Mouse (Mus musculus) T-helper 2 cell (primary cell): ENCODE data around the gene Serpini1.
"Not testable (repeated sequence)": the region's sequence is repeated elsewhere in the genome, so short reads cannot be mapped to it uniquely, and the experiment has no call there.

Experiments
- in situ Hi-C: fragments of 300-600 bp; cut with MboI, MseI; formaldehyde crosslinking; loops from one replicate; pipeline ENCODE4 v1.15.1; 2025; ENCODE audit warnings: high pct_unique_total_duplicates

Gene Serpini1

GRCm38 (mm10) chr3:75635648-75636047, 78.3 kb downstream of the Serpini1 start:
- in situ Hi-C loops, result no loop called here

GRCm38 (mm10) chr3:75639546-75639945, 82.2 kb downstream of the Serpini1 start:
- in situ Hi-C loops, result no loop called here

- in situ Hi-C loops, result no loop called here
These were observed 90.2 kb downstream of the Serpini1 start for GRCm38 (mm10) chr3:75647542-75647941.

- in situ Hi-C loops, result no loop called here
These were observed 90.9 kb downstream of the Serpini1 start for GRCm38 (mm10) chr3:75648226-75648625.

- in situ Hi-C loops, result not testable (repeated sequence)
These were observed 93.2 kb downstream of the Serpini1 start for GRCm38 (mm10) chr3:75650416-75651154.

- in situ Hi-C loops, result no loop called here
These were observed 94.3 kb downstream of the Serpini1 start for GRCm38 (mm10) chr3:75651603-75652115.

- in situ Hi-C loops, result not testable (repeated sequence)
These were observed 96.6 kb downstream of the Serpini1 start for GRCm38 (mm10) chr3:75653901-75654300.

- in situ Hi-C loops, result no loop called here
These were observed 98.4 kb downstream of the Serpini1 start for GRCm38 (mm10) chr3:75655578-75656344.

GRCm38 (mm10) chr3:75666962-75667361, 109.6 kb downstream of the Serpini1 start:
- in situ Hi-C loops, result no loop called here

GRCm38 (mm10) chr3:75670425-75670824, 113.1 kb downstream of the Serpini1 start:
- in situ Hi-C loops, result no loop called here

- in situ Hi-C loops, result no loop called here
These were observed 125.5 kb downstream of the Serpini1 start for GRCm38 (mm10) chr3:75682881-75683280.

GRCm38 (mm10) chr3:75686775-75687174, 129.4 kb downstream of the Serpini1 start:
- in situ Hi-C loops, result no loop called here

GRCm38 (mm10) chr3:75687187-75687825, 130.0 kb downstream of the Serpini1 start:
- in situ Hi-C loops, result no loop called here

GRCm38 (mm10) chr3:75690321-75690720, 133.0 kb downstream of the Serpini1 start:
- in situ Hi-C loops, result no loop called here

GRCm38 (mm10) chr3:75692088-75692487, 134.7 kb downstream of the Serpini1 start:
- in situ Hi-C loops, result no loop called here
